Mouse (Mus musculus) Patski (cell line): ENCODE measurements around the gene Gm10153. TPM values are rescaled to one million over a fixed set of nuclear protein-coding genes. Genes with fewer than 3 reads are reported as not detected.
A peak's percentile ranks its signal among the peaks of the same experiment; 100 is the strongest.
"Not testable (repeated sequence)": the region's sequence is repeated elsewhere in the genome, so short reads cannot be mapped to it uniquely, and the experiment has no call there.

Experiments used
- ATAC-seq: fragments of 100-300 bp; one replicate; pipeline ENCODE4 v1.8.0; 2021
- CTCF ChIA-PET: fragments of 350-600 bp; sonication (Branson Sonifier 250); formaldehyde crosslinking; loops from one replicate; lab custom pipeline; 2022; ENCODE audit warnings: inconsistent platforms; lab: Charles Lee
- POLR2A ChIA-PET: fragments of 350-600 bp; sonication (Branson Sonifier 250); formaldehyde crosslinking; loops from one replicate; lab custom pipeline; 2022; ENCODE audit warnings: antibody characterized with exemption, inconsistent platforms; lab: Charles Lee
- DNase-seq: peaks from one replicate; pipeline ENCODE4 v3.0.0-alpha.2; 2011; ENCODE audit warnings: low read depth, low spot score
- H3K27me3 ChIP-seq: fragments of 371-371 bp; one replicate; pipeline ENCODE4 v1.5.1; 2021
- CTCF ChIP-seq: fragments of 100-300 bp; IDR thresholded peaks from one replicate; pipeline ENCODE4 v1.5.1; 2021
- in situ Hi-C: fragments of 300-500 bp; cut with MboI; formaldehyde crosslinking; loops from 3 replicates; pipeline ENCODE4 v1.11.1; 2018; ENCODE audit warnings: low pct_unique_long_range_greater_than_20kb, mixed read lengths
- polyA plus RNA-seq: library from polyadenylated mRNA; unstranded; gene quantifications from one replicate; pipeline ENCODE4 v1.2.3, GENCODE M21; 2021

Gm10153 gene
- polyA plus RNA-seq, result not detected

- ChIA-PET POLR2A (no interaction called here), CTCF (no interaction called here)
- ATAC-seq (no peak), DNase-seq (no peak)
- no peak for TF ChIP-seq CTCF
- H3K27me3 ChIP-seq, result peaks cover 9% of the 10 kb centered on the region
- in situ Hi-C loops, result loop anchor here (10.0 kb wide), 1 partner anchor 1255 kb away; no protein-coding TSS in a partner anchor
These were observed at the start of gene Gm10153 for GRCm38 (mm10) chr7:142190289-142190688. Gene Gm10153 (minus strand): TSS chr7:142190389.

DNA sequence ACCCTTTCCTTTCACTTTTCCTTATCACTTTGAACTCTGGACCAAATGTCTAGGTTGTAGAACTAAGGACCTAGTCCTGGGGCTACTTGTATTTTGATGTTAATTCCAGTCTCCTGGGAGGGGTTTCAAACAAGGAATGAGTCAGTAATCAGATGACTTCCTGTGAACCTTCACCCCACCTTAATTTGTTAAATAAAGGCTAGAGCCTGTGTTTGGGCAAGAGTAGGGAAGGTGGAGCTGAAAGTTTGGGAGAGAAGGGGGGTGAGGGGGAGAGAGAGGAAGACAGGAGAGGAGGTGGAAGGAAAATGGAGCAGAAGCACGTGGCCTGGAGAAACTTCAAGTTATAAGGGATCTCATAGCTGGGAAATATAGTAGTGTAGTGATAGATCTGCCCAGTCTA, 41.4 kb upstream of the Gm10153 start:
- ATAC-seq (no peak), DNase-seq (no peak)
- H3K27me3 ChIP-seq, result no peaks in the 10 kb centered on the region
- in situ Hi-C loops, result no loop called here
- CTCF ChIA-PET, result no interaction called here
- POLR2A ChIA-PET, result no interaction called here
- TF ChIP-seq CTCF, result no peak

DNA sequence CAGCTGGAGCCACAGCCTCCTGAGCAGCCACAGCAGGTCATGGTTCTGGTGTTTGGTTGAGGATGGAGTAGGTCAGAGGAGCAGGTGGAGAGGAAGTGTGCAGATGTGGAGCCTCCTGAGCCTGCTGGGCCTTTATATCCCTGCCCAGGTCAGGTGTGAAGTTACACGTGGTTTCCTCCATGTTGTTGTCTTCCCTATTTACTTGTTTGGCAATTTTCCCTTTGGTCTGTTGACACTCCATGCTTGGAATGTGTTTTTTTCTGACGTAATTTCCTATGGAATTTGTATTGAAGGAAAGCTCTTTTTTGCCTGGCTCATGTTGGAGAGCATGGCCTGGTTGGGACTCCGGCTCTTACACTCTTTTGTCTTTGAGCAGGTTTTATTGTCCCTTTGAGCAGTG, 39.7 kb upstream of the Gm10153 start, which contains the start of gene Krtap5-5:
Gene Krtap5-5 (minus strand): TSS at position 101 of the 400 bp plus-strand sequence.
- in situ Hi-C loops, ATAC-seq, H3K27me3 ChIP-seq, DNase-seq, POLR2A ChIA-PET, CTCF ChIA-PET: not testable (repeated sequence)

DNA sequence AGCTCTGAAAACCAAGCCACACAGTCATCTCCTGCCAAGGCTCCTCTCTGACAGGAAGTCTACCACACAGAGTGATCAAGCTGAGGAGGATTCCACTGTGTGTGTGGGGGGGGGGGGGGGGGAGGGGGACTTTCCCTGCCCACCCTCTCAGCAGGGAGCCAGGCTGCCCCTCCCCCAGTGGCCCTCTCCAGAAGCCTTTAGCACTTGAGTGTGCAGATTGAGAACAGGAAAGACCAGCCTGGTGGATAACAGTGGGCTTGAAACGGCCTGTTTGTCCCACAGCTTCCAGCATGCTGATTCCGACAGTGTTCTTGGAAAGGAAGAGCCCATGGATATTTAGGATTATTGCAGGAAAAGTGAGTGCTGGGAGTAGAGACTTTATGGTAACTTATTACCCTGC, 34.3 kb upstream of the Gm10153 start:
- TF ChIP-seq CTCF, result no peak
- no peak for ATAC-seq
- CTCF ChIA-PET, result interaction anchor here (1.1 kb wide), 1 partner anchor 10 kb away, joined by 3 read pairs; no protein-coding TSS in a partner anchor

DNA sequence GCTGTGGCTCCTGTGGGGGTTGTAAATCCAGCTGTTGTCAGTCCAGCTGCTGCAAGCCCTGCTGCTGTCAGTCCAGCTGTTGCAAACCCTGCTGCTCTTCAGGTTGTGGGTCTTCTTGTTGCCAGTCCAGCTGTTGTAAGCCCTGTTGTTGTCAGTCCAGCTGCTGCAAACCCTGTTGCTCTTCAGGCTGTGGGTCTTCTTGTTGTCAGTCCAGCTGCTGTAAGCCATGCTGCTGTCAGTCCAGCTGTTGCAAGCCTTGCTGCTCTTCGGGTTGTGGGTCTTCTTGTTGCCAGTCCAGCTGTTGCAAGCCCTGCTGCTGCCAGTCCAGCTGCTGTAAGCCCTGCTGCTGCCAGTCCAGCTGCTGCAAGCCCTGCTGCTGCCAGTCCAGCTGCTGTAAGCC, 21.9 kb upstream of the Gm10153 start:
- in situ Hi-C loops, H3K27me3 ChIP-seq, DNase-seq, POLR2A ChIA-PET, CTCF ChIA-PET, ATAC-seq: not testable (repeated sequence)

More for the DNA sequence above, 34.3 kb upstream of the Gm10153 start:
- H3K27me3 ChIP-seq, result no peaks in the 10 kb centered on the region
- in situ Hi-C loops, result no loop called here
- no peak for DNase-seq
- POLR2A ChIA-PET, result no interaction called here

- no peaks in the 10 kb centered on the region for H3K27me3 ChIP-seq
- no peak for DNase-seq
- TF ChIP-seq CTCF, result no peak
- in situ Hi-C loops, result no loop called here
- POLR2A ChIA-PET, result interaction anchor here (0.5 kb wide), 1 partner anchor 60 kb away, joined by 3 read pairs; no protein-coding TSS in a partner anchor
- ATAC-seq, result no peak
- CTCF ChIA-PET, result no interaction called here
These were observed 21.4 kb upstream of the Gm10153 start, which contains the start of gene Gm7579 for GRCm38 (mm10) chr7:142211559-142211958. Gene Gm7579 (plus strand): TSS chr7:142211859.

DNA sequence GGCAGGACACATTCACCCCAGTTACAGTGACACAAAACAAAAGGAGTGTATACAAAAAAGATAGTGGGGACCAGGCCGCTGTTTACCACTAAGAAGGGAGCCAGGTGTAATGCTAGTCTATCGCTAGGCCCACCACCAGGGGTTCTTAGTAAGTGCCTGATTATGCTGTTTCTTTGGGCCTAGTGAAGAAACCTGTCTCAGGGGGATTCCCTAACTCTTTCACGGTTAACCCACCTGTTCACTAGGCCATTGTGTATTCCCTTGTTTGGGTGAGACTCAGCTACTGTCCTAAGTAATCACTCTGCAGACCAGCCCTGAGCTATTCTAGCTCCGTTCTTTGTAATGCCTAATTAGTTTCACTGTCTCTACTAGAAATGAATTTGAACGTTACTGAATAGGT, 16.7 kb upstream of the Gm10153 start:
- POLR2A ChIA-PET, H3K27me3 ChIP-seq, DNase-seq, ATAC-seq, in situ Hi-C loops, CTCF ChIA-PET: not testable (repeated sequence)

GRCm38 (mm10) chr7:142205488-142205887, 15.3 kb upstream of the Gm10153 start:
- CTCF ChIA-PET, result no interaction called here
- no peaks in the 10 kb centered on the region for H3K27me3 ChIP-seq
- no peak for ATAC-seq

DNA sequence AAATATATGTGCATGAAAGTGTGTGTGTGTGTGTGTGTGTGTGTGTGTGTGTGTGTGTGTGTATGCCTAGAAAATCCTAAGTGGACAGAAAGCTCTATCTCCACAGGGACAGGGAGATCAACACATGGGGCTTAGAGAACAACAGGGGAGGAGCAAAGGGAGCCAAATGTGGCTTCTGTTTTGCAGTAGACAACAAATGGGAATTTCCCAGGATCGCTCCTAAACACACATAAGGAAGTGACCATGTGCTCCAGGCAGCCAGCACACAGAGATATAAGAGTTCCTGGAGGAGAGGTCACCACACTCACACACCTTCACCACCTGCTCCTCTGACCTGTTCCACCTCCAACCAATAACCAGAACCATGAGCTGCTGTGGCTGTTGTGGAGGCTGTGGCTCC, 10.9 kb upstream of the Gm10153 start, which contains the start of gene Krtap5-3:
Gene Krtap5-3 (plus strand): TSS at position 301 of the 400 bp plus-strand sequence.
- POLR2A ChIA-PET, result no interaction called here
- ATAC-seq, result no peak
- in situ Hi-C loops, result no loop called here
- CTCF ChIA-PET, result no interaction called here
- H3K27me3 ChIP-seq, result no peaks in the 10 kb centered on the region
- no peak for TF ChIP-seq CTCF
- no peak for DNase-seq

More at GRCm38 (mm10) chr7:142205488-142205887, 15.3 kb upstream of the Gm10153 start:
- DNase-seq, result no peak
- POLR2A ChIA-PET, result interaction anchor here (0.6 kb wide), 1 partner anchor 62 kb away, joined by 3 read pairs; no protein-coding TSS in a partner anchor
- in situ Hi-C loops, result no loop called here
- no peak for TF ChIP-seq CTCF

DNA sequence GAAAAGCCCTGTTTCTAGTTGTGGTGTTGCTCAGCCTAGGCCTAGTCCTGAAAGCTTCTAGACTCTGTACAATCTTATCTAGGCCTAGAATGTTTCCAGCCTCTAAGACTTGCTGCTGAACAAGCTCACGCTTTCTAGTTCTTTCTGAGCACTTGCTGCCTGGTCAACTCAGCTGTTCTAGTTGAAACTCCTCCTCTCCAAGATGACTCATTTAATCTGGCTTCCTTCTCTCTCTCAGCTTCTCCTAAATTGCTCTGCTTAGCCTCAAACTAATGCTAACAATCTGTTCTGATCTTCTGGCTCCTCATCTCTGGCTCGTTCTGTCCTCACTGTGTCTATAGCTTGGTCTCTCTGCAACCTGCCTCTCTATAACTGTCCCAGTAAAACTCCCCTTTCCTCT, 8.6 kb upstream of the Gm10153 start:
- DNase-seq (no peak), ATAC-seq (peak; percentile 8)
- peaks cover 4% of the 10 kb centered on the region for H3K27me3 ChIP-seq
- no peak for TF ChIP-seq CTCF
- in situ Hi-C loops, result loop anchor here (10.0 kb wide), 1 partner anchor 1264 kb away; no protein-coding TSS in a partner anchor
- POLR2A ChIA-PET, result no interaction called here
- CTCF ChIA-PET, result no interaction called here

- ChIA-PET POLR2A (no interaction called here), CTCF (no interaction called here)
- DNase-seq, result no peak
- TF ChIP-seq CTCF, result no peak
- H3K27me3 ChIP-seq, result peaks cover 11% of the 10 kb centered on the region
- no peak for ATAC-seq
- in situ Hi-C loops, result no loop called here
These were observed 2.0 kb downstream of the Gm10153 start for GRCm38 (mm10) chr7:142188156-142188555.
